Mouse (Mus musculus) frontal cortex, postnatal 36 days (tissue): ENCODE data around the gene Lgals8.

ENCODE experiments used
- DNase-seq, 2 experiments: peaks; one replicate each; pipeline ENCODE4 v3.0.0; 2022; ENCODE audit warnings: low spot score in 2 of 2

The Lgals8 gene

DNA sequence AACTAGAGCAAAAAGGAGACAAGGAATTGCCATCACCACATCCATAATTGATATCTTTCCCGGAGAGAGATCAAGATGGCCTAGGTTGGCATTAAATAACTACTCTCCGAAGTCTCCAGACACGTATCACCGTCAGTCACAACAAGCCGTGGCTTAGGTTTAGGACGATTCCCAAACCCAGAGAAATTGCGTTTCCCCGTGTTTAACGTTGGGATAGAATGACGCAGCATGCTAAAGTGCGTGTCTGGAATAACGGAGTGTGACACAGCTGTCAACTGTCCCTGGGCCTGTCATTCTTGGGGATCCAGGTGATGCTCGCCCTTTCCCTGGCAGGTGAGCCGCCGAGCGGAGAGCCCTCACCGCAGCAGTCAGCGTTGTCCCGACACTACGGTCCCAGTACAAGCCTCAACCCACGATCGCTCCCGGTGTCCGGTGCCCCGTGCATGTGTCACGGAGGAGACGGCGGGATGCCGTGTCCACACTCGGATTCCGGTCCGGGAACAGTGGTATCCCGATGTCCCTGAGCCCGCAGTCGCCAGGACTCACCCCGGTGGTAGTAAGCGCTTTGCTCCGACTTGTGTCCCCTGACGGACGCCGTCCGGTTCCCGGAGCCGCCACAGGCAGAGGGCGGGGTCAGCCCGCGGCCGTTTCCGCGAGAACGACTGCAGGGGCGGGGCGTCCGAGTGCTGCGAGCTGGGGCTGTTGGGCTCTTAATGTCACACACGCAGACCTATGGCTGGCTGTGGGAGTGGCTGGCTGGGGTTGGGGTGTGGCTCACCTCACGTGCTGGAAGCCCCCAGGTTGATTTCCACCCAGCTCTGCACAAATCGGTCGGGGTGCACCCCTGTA lies 3.6 kb downstream of the Lgals8 start:
- DNase-seq = peak; percentile 85 to 88

DNA sequence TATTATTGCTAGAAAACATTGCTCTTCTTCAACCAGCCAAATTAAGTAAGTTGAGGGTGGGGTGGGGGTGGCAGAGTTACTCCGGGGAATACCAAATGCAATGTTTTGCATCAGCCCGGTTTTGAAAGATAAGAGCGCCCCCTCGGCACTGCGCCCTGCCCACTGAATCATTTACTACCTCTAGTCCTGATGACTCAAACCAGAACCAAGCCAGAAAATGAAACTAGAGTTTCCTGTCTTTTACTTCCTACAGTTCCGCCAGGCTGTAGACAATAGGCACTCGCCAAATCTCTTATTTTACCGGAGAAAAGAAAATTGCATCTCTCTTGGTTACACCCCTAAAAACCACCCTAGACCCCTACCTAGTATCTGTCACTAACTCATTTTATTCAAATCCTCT lies 4.3 kb downstream of the Lgals8 start:
- peak; percentile 43 to 60 for DNase-seq

GRCm38 (mm10) chr13:12456711-12457110 lies 8.0 kb downstream of the Lgals8 start:
- DNase-seq = no peak

- DNase-seq = no peak
These were observed 9.9 kb downstream of the Lgals8 start for GRCm38 (mm10) chr13:12454686-12455390.

DNA sequence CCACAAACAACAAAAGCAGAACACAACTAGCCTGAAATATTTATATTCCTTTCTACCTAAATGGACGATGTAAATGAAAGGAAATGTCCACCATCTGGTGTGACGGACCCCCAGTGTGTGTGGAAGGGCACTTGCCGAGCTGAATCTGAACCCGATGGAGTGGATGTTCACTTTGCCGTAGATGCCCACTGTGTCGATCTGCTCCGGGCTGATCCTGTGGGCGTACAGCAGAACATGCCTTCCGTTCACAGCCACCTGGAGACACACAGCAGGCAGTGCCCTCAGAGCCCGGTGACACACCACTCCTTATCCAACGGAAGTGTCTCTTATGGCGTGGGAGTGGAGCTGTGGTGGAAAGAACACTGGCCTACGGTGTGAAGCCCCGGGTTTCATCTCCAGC lies 11.6 kb downstream of the Lgals8 start:
- no peak for DNase-seq

GRCm38 (mm10) chr13:12442008-12442587 lies 22.6 kb downstream of the Lgals8 start:
- peak; percentile 35 to 45 for DNase-seq

- DNase-seq = no peak
These were observed 23.9 kb downstream of the Lgals8 start for GRCm38 (mm10) chr13:12440813-12441212.

- no peak for DNase-seq
These were observed 25.2 kb downstream of the Lgals8 start for GRCm38 (mm10) chr13:12439586-12439985.

DNA sequence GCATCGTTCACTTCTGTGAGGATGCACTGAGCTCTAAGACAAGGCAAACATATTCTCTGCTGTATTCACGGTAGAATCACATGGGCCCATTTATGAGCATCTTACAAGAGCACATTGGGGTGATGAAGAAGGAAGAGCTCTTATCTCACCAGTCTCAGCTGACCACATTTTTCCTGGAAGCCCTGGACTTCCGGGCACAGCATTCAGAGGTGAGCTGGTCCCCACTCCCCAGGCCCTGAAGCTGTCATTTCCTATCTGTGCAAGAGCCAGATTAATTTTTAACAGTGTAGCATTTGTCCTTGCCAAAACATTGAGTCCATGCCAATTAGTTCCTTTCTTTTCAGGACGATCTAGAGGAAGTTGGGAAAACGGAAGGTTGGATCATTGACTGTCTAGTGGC lies 30.9 kb downstream of the Lgals8 start:
- no peak for DNase-seq

DNA sequence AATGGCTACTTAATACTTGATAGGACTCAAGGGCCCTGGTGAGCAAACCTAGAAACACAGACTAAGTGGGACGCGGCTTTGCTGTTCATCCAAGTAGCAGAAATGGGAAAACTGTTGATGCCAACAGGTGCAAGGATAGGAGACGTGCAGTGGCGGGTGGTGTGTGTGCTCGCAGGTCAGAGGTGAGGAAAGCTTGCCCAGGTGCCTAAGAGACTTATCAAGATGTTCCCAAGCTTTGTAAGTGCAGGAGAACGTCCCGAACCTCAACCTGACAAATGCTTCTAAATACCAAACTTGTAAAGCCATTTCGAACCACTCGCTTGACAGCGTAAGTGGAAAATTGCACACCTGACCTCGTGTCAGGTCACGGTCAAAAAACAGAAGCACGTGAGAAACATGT lies 36.2 kb downstream of the Lgals8 start:
- DNase-seq = no peak

DNA sequence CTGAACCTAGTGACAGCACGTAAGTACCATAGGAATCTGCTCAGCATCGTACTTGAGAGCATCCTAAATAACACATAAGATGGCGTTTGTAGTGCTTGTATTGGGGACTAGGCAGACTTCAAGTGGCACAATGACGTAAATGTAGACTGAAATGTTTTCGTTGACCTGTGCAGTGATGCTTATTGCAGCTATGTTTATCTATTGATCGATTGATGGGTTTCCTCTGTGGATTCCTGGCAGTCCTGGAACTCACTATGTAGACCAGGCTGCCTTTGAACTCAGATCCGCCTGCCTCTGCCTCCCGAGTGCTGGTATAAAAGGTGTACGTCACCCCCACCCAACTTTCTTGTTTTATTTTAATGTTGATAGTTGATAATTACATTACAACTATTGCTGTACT lies 44.1 kb downstream of the Lgals8 start:
- DNase-seq = no peak

DNA sequence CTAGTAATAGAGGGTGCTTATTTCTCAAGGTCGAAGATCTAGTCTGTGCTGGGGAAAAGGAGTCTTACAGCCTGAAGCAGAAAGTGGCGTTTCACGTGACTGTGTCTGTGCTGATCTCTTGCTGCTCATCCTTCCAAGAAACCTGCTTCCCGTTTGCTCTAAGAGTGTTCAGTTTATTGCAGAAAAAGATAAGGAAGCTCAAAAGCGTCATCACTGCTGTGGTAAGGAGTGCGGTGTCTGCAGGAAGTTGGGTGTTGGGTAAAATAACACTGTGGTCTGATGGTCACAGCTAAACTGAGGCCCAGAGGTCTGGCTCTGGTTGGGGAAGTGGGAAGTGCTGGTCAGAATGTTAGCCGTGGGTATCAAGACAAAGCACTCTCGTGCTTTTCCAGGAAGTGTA lies 52.7 kb downstream of the Lgals8 start:
- peak in 1 of 2 experiments; percentile 10 for DNase-seq

- no peak for DNase-seq
These were observed 56.2 kb downstream of the Lgals8 start for GRCm38 (mm10) chr13:12408343-12409066.

- no peak for DNase-seq
These were observed 69.2 kb downstream of the Lgals8 start for GRCm38 (mm10) chr13:12395571-12395970.

DNA sequence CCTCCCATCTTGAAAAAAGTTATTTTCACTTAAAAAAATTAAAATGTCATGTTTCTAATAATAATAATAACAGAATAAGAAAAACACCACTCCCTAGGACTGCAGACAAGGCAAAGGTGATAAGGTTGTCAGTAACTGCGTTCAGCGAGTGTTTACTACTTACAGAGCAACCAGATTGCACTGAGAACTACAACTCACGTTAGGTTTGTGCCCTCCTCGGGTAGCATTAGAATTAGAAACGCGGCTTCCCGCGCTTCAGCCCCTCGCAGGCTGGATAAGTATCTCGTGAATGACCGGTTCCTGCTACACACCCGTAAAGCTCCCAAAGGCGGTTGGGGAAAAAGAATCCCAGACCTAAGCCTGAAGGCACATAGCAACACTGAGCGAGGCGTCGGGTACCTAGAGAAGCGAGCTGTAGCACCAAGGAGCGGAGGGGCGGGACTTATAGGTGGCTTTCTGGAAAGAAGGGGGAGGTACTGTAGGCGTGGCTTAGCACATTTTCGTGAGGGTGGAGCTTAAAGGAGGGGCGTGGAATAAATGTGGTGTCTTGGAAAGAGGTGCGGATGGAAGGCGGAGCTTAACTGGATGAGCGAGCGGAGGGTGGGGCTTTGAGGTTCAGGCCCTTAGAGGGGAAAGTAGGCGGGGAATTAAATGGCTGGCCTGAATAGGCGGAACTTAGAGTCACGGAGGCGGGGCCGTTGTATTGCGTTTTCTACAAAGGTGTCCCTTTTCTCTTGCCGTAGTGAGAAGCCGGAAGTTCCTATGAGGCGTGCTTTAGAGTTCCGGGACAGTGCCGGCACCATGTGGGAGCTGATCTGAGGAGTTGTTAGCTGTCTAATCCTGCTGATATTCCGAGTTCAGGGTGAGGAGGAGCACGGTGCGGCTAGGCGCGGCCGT lies 69.9 kb downstream of the Lgals8 start, which contains the start of gene Heatr1:
Heatr1 (plus strand) TSS at position 419 of the 897 bp plus-strand sequence.
- peak; percentile 94 to 97 for DNase-seq
